Mouse (Mus musculus) sigmoid colon, adult 10 weeks (tissue): ENCODE measurements around the gene Frat2. TPM values are rescaled to one million over a fixed set of nuclear protein-coding genes. Genes with fewer than 3 reads are reported as not detected.

Experiments
- polyA plus RNA-seq: library from polyadenylated mRNA; stranded (reverse); fragments of 350-450 nt; fragmentation: Illumina TruSeq; extraction: RNeasy Lipid Tissue Mini Kit (QIAGEN cat#74804); gene quantifications from one replicate; pipeline ENCODE4 v1.2.3, GENCODE M21; 2014; ENCODE audit warnings: low read depth, low replicate concordance

Gene Frat2
- polyA plus RNA-seq: 21.7 TPM

DNA sequence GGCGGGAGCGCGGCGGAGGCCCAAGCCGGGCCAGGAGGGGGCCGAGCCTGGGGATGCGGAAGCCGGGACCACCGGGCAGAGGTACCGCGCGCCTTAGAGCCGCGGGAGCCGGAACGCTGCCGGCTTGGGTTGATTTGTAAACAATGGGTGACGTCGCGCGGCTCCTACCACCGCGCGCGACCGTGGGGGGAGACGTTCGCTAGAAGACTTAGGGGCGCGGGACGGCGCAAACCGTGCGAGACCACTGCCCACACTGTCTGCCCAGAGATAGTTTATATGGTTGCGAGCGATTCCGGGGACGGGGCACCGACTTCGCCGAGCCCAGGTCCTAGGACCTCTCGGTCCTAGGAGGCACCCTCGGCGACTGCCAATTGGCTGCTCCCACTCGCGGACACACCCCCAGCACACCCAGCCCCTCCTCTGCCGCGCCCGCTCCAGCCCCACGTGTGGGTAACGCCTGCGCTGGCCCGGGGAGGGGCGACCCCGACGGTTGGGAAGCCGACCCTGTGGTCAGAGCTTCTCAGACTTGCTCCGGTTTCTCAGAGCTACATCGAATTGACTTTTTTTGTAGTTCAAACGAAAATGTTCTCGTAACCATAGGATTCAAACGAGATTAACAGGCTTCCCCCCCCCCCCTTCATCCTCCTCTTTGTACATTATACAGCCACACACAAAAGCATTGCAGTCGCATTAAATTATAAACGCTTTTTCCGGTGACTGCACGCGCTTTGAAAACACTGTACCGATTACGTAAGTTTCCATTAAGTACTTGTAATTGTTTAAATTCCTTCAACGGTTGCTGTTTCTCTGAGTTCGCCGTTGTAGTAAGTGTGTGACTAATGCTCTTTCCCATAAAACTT lies at the start of gene Frat2:
TSS of gene Frat2 (minus strand) at position 141 of the 860 bp plus-strand sequence.

DNA sequence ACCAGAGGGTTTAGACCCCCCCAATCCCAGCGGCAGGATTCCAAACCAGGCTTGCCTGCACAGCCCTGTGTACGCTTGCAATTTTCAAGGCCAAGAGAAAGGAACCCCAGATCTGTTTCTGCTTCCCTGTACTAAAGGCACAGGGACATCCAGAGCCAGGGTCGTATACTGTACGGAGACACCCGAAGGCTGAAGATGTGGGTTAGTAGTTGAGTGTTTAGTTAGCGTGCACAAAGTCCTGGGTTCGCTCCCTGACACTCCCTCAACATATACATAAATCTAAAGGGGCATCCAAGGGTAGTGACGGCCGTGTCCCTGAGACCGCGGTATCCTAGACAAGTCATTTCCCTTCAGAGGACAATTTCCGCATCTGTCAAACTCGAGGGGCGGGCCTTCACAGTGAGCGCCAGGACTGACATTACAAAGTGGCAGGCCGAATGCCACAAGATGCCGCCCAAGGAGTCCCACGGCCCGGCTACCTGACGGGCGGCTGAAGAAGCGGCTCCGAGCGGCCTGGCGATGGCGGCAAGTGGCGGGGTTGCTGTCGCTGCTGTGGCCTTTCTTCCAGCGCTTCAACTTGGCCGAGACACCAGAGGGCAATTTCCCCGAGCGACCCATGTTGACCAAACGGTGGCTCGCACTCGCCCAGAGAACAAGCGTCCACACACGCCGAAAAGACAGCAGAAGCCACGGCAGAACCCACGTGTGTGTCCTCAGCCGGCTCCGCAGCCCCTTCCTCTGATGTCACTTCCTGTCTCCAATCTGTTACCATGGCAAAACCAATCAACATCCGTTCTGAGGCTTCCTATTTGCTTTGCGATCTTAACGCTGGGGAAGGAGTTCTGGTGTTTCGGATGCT lies 47.8 kb upstream of the Frat2 start, which contains the start of gene Rrp12:
TSS of gene Rrp12 (minus strand) at position 714 of the 859 bp plus-strand sequence.

GRCm38 (mm10) chr19:41829381-41830105 lies 18.4 kb downstream of the Frat2 start, which contains the start of gene Frat1:
Gene Frat1 (plus strand): TSS chr19:41829970.

GRCm38 (mm10) chr19:41801742-41802369 lies 46.1 kb downstream of the Frat2 start, which contains the start of gene Arhgap19:
Gene Arhgap19 (minus strand): TSS chr19:41802047.

Other genes with a start within 250 kb of the Frat2 start
- not detected for gene Slit1, start 104.5 kb downstream of the Frat2 start, polyA plus RNA-seq
- gene Arhgap19, start 46.1 kb downstream of the Frat2 start, polyA plus RNA-seq: 4.9 TPM
- gene Frat1, start 18.2 kb downstream of the Frat2 start, polyA plus RNA-seq: 3.8 TPM
- gene Rrp12, start 48.0 kb upstream of the Frat2 start, polyA plus RNA-seq: 0.44 TPM
- 203 TPM for gene Pgam1, start 63.8 kb upstream of the Frat2 start, polyA plus RNA-seq
- gene Exosc1, start 85.3 kb upstream of the Frat2 start, polyA plus RNA-seq: 18.5 TPM
- gene Zdhhc16, start 85.3 kb upstream of the Frat2 start, polyA plus RNA-seq: 35.5 TPM
- gene Mms19, start 133.0 kb upstream of the Frat2 start, polyA plus RNA-seq: 13.1 TPM
- not detected for gene Ubtd1, start 133.6 kb upstream of the Frat2 start, polyA plus RNA-seq
- gene Ankrd2, start 187.9 kb upstream of the Frat2 start, polyA plus RNA-seq: not detected
- 2.1 TPM for gene Hoga1, start 197.5 kb upstream of the Frat2 start, polyA plus RNA-seq
- not detected for gene 4933411K16Rik, start 204.1 kb upstream of the Frat2 start, polyA plus RNA-seq
- gene Morn4, start 238.2 kb upstream of the Frat2 start, polyA plus RNA-seq: 0.32 TPM
- 6.4 TPM for gene Pi4k2a, start 242.3 kb upstream of the Frat2 start, polyA plus RNA-seq